Mouse (Mus musculus): ENCODE results near the gene Slc22a15.
A peak's percentile ranks its signal among the peaks of the same experiment; 100 is the strongest.
"Not testable (repeated sequence)": the region's sequence is repeated elsewhere in the genome, so short reads cannot be mapped to it uniquely, and the experiment has no call there.

Gene Slc22a15

GRCm38 (mm10) chr3:101859740-101860139 is 64.5 kb downstream of the Slc22a15 start:
- DNase-seq, result no peak

GRCm38 (mm10) chr3:101854075-101854474 is 70.2 kb downstream of the Slc22a15 start:
- DNase-seq, result no peak

- DNase-seq, result no peak
Observed at GRCm38 (mm10) chr3:101851363-101851762, 72.9 kb downstream of the Slc22a15 start.

DNA sequence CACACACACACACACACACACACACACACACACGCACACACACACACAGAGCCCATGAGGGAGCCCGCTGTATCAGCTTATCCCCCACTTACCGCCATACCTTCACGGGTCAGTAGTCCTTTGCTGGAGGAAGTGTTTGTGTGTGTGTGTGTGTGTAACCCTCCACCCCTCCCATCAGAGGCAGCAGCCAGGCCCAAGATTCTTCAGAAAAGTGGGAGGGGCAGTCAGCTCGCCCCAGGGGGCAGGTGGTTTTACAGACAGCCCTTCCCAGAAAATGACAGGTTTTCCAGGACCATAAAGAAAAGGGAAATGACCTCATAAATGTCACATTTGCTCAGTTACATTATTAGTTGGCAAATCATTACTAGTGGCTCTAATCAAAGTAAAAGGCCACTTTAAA is 75.4 kb downstream of the Slc22a15 start, which contains the start of gene Mab21l3:
Gene Mab21l3 (minus strand): TSS at position 144 of the 400 bp plus-strand sequence.
- DNase-seq, result no peak

- DNase-seq, result no peak
Observed at GRCm38 (mm10) chr3:101846096-101846495, 78.2 kb downstream of the Slc22a15 start.

- DNase-seq, result no peak
Observed at GRCm38 (mm10) chr3:101842372-101843094, 81.7 kb downstream of the Slc22a15 start.

GRCm38 (mm10) chr3:101839327-101839726 is 84.9 kb downstream of the Slc22a15 start:
- DNase-seq, result no peak

DNA sequence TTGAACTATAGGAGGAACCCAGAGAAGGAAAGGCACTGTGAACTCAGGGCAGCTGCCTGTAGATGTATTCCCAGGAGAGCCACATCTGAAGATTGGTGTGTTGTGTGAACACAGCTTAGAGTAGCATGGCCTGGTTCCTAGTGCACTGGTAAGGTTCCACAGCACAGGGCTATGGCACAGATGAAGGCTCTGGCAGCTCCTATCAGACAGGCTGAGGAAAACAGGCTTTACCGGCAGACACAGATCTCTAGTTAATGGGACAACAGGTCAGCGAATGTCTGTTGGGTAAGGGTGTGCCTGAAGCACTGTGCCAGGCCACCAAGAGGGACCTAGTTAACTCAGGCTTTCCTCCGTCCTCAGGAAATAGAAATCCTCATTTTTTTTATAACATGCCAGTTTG is 87.3 kb downstream of the Slc22a15 start:
- DNase-seq, result no peak

DNA sequence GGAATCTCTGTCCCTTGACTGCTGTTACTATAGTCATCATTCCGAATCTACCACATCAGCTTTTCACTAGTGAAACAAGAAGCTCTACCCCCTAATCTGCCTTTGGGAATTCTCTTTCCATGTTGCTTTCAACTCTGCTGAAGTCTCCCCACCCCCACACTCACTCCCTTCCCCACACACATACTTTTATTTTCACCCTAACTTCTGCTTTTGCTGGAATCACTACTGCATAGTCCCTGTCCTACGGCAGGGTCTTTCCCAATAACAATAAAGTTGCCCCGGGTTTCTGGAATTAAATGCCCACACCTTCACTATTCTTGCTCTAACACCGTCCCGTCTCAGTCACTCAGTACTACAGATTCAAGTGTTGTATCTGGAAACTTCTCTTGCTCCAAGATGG is 87.7 kb downstream of the Slc22a15 start:
- DNase-seq, result no peak

DNA sequence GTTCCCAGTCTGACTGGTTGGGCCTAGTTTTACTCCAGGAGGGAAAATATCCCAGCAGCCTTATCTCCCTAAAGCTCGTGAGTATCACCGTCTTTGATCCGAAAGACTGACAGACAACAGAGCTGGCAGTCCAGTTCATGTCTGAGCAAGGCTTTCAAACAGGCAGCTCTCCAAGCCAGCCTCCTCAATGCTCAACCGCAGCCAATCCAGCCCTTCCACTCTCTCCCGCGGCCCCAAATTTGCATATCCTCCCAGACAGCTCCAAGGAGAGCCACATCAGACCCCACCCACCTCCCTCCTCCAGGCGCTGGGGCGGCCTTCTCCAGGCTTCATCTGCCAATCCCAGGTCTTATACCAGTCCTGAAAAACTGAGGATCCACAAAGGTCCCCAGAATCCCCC is 88.2 kb downstream of the Slc22a15 start:
- DNase-seq, result no peak

DNA sequence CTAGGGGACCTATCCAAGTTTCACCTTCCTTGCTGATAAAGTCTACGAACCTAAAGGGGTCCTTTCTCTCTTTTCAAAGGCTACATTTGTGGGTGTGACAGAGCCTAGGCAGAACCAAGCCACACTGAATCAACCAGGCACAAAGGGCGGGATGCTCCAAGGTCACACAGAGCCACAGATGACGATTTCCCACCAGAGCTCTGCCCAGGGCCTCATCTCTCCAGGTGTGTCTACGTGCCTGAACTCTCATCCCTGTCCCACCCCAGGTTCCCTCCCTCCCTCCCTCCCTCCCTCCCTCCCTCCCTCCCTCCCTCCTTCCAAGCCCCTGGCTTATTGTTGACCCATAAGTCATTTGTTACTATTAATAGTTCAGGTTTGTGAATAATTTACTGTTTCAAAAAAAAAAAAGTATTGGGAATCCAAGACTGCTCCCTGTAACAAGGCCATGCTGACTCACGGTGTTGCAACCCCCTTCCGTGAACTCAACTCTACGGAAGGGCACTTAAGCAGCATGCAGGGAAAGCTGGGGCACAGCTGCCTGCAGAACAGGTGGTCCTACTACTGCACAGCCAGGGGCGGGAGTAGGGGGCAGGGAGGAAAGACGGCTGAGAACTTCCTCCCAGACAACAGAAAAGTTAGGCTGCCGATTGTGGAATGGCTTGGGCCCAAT is 92.9 kb downstream of the Slc22a15 start:
- no peak for DNase-seq

GRCm38 (mm10) chr3:101829881-101830616 is 94.2 kb downstream of the Slc22a15 start:
- DNase-seq, result no peak

DNA sequence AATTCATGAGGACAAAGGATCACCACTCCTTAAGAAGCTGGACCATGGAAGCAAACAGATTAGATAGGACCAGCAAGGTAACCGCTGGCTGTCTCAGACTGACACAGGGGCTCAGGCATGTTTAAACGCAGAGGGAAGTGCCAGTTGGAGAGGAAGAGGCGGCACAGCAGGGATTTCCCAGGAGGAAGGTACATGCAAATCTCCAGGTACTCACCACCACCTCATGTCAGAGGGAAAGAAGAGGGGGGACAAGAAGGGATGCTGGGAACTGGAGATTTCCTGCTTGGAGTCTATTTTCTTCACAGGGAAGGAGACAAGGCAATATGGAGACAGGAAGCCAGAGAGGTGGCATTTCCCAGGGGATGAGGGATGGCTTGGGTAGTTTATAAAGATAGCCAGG is 95.7 kb downstream of the Slc22a15 start:
- no peak for DNase-seq

DNA sequence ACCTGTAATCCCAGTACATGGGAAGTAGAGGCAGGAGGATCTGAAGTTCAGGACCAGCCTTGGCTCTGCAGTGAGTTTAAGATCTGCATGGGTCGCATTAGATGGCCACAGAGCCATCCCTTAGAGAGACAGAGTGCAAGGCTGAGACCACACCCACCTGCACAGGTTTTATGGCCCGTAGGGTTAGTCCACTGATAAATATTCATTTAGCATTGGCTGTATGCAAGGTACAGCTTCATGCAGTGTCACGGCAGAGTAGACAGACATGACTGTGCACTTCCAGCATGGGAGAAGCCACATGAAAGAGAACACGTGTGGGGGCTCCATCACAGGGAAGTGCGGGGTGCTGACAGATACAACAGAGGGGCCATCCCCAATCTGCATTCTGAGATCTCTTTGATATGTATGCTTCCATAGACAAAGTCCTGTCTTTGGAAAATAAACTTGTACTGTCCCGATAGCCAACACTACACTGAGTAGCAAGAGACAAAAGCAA is 97.0 kb downstream of the Slc22a15 start:
- DNase-seq, result no peak

DNA sequence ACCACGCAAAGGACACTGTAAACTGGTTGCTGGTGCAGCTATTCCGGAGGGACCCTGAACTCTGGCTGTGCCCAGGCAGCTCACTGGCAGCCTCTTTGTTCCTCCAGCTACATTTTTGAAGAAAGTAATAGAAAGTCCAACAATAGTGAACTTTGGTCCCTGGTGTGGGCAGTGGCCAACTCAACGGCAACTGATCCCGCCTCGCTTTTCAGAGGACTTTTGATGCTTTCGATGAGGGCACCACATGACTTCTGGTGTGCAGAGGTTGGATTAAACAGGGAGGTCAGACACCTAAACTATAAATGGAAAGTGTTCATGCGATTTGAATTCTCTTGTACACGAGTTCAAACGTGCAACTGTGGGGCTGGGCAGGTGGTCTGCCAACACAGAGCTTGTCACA is 99.9 kb downstream of the Slc22a15 start:
- DNase-seq, result no peak

- DNase-seq, result no peak
Observed at GRCm38 (mm10) chr3:101822052-101822451, 102.2 kb downstream of the Slc22a15 start.

- not testable (repeated sequence) for DNase-seq
Observed at GRCm38 (mm10) chr3:101820708-101821107, 103.5 kb downstream of the Slc22a15 start.

DNA sequence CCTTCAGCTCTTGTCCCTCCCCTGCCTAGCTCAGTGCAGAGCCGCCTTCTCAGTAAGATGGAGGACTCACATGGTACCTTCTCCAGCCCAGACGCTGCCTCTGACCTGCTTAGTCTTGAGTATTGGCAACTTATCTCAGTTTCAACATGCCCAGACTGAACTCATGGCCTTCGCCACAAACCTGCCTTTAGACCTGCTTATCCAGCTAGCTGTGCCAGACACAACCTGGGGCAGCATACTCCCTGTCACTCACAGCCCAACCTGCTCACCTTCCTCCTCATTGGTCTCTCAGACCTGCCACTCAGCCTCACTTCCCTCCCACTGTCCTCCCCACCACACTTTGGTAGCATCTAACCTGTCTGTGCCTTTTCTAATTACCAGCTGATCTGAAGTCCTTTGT is 108.2 kb downstream of the Slc22a15 start:
- no peak for DNase-seq

DNA sequence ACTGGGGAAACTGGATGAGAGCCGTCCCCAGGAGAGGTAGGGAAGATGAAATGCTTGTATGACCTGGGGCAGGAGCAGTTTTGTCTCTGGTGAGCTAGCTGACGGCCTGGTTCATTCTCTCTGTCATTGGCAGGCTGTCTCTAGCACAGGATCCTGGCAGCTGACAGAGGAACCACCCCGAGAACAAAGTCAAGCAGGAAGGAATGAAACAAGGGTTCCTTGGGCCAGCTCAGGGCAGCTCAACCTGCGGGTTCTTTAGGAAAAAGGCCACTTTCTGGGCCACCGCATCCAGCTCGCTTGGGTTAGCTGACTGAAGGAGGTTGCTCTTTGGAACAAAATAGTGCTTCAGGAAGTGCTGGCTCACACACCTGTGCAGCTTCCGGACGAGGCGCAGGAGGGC is 109.5 kb downstream of the Slc22a15 start:
- DNase-seq, result no peak

- DNase-seq, result peak; percentile 79
Observed at GRCm38 (mm10) chr3:101812341-101812962, 111.8 kb downstream of the Slc22a15 start.

- no peak for DNase-seq
Observed at GRCm38 (mm10) chr3:101811931-101812330, 112.3 kb downstream of the Slc22a15 start.

DNA sequence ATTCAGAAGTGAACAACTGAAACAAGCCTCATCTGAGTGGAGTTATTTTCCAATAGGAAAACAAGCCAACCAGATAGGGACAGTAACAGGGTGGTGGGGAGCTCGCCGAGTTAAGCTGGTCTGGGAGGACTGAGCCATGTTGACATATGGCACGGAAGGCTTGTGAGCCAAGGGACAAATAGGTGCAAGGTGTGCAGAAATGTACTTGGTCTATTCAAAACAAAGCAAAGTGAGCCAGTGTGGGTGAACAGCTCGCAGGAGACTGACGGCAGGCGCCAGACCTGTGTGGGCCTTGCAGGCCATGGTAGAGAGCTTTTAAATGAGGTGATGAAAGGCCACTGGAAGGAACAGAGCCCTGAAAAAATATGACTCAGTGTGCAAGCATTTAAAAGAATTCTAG is 116.6 kb downstream of the Slc22a15 start:
- peak; percentile 97 for DNase-seq

- DNase-seq, result peak; percentile 82
Observed at GRCm38 (mm10) chr3:101806941-101807340, 117.3 kb downstream of the Slc22a15 start.
